Mouse (Mus musculus): ENCODE measurements around the gene Ypel4. TPM values are rescaled to one million over a fixed set of nuclear protein-coding genes. Genes with fewer than 3 reads are reported as not detected.

Ypel4 gene
- total RNA-seq, 2 experiments from 2014 or later = 0.20 to 0.23 TPM

DNA sequence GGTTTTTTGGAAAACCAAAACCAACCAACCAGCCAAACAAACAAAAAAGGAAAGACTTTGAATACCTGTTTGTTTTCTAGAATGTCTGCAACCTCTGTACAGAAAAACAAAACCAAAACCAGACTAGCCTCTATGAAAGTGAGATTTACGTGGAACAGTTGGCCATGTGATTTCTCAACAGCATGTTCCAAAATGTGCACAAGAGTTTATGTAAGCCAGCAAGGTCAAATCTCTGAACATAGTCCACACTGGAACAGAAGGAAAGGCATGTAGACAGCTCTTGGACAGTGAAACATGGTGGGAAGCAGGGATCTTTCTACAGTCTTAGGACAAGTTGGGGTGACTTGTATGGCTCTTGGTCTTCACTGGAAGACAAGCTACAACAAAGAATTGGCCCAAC is 28.0 kb downstream of the Ypel4 start:
- DNase-seq = no peak

DNA sequence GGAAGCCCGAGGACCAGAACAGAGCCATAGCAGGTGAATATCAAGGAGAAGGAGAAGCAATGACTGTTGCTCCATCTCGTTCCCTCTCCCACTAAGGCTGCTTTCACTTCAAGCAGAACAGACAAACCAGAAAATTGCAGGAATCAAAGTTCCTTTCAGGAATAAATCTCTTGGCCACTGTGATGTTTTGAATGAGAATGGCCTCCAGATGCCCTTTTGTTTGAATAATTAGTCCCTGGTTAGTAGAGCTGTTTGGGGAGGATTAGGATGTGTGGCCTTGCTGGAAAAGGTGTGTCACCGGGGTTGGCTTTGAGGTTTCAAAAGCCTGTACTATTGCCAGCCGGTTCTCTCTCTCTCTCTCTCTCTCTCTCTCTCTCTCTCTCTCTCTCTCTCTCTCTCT is 28.4 kb downstream of the Ypel4 start:
- no peak for DNase-seq

DNA sequence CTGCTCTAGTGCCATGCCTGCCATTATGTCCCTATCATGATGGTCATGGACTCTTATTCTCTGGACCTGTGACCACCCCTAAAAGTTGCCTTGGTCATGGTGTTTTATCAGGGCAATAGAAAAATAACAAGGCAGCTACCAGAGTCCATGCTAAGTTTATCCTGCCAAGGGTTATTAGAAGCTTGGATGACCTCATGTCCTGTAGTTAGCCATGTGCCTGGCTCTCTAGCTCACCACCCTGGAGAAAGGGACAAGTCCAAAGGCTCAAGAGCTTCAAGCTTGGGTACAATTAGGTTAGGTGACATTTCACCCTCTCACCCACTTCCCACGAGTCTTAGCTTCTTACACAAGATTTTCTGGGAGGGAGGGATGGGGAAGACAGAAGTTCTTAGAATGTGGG is 29.0 kb downstream of the Ypel4 start:
- DNase-seq = no peak

DNA sequence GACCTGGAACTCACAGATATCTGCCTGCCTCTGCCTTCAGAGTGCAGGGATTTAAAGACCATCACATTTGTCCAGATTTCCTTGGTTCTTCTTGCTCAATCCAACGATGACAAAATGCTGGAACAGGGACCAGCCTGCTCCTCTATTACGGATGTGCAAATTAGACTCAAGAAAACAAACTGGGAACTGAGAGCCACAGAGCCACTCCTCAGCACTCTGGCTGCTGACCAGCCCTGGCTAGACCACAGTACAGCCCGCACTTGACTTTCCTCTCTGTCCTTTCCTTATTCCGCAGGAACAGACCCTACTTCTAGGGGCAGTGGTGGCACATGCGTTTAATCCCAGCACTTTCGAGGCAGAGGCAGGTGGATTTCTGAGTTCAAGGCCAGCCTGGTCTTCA is 36.6 kb downstream of the Ypel4 start:
- DNase-seq = peak; percentile 74 to 79

DNA sequence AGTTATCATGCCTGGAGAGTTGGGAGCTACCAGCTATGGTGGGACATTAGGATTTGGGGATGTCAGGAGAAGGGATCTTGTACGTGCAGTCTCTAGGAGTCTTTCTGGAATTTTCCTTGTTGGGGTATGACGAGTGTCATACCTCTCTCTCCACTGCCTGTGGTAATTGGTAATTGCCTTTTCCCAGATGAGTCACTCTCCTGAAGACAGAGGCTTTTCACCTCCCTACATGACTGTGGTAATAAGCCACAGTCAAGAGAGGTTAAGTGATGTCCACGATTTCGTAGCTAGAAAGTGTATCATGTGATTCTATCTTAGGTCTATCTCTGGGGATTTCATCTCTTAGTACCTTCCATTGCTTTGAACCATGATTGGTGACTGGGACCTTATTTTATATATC is 38.6 kb downstream of the Ypel4 start:
- DNase-seq = no peak

DNA sequence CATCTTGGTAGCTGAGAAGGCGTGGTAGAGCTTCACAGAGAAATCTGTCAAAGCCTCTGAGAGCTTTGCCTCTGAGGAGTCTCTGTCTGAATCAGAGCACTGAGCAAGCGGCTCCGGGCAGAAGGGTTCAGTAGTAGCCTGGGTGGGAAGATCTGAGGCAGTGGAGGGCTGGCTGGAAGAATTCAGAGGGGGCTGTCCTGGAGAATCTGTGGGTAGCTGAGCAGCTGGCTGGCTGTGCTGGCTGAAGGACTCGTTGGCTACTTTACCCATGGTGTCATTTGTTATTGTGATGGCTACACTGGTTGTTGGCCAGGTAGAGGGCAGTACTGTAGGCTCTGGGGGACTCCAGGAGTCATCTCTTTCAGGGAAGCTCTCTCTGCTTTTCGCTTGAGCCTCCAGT is 39.3 kb downstream of the Ypel4 start:
- peak; percentile 16 to 30 for DNase-seq

DNA sequence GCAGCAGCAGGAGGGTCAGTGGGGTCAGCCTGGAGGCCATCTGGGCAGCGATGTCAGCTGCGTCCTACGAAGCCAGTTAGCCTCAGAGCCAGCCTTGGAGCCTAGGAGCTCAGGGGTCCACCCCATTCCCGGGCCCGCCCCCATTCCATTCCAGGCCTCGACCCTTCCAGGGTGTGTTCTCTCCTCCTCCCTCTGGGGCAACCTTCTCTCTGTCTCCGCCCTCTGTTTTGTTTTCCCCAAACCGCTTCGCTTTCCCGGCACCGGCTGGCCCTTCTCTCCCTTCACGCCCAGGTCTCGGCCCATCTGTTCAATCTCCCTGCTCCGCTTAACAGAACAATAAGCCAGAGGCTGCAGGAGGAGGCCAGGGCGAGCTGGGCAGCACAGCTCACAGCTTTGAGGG is 40.9 kb downstream of the Ypel4 start:
- peak; percentile 85 to 94 for DNase-seq

DNA sequence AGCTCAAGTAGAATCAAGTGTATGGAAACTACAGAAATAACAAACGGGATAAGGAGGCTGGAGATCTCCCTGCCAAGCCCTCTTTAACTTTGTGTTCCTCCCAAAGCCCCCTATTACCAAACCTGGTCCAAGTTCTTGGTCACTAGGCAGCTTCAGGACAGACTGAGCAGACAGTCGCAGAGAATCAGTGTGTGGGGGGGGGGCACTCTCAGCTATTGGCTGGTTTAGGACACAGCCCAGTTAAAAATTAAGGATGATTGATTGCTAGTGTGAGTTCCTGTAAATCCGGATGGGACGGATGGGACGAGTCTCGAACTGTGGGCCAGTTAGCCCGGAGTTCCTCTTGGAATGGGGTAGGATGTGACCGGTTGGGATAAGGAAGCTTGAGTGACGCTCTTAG is 41.4 kb downstream of the Ypel4 start, which contains the start of gene Serping1:
TSS of gene Serping1 (minus strand) at position 204 of the 400 bp plus-strand sequence.
- DNase-seq = peak; percentile 28 to 44

DNA sequence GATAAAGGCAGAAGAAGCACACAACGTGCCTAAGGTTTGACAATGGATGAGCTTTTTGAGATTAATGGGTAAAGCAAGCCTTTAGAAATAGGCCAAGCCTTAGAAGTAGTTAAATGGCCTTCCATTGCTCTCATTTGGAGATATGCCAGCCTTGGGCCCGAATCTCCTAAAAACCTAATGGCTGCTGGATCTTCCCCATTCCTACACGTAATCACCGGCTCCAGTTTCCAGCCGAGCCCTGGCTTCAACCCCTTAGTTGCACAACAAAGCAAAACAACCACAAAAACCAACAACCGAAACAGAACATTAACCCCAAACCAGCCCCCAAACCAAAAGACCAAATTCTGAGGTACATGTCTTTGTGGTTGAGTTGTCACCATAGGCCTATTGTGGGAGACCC is 41.8 kb downstream of the Ypel4 start:
- DNase-seq = peak; percentile 61 to 66

DNA sequence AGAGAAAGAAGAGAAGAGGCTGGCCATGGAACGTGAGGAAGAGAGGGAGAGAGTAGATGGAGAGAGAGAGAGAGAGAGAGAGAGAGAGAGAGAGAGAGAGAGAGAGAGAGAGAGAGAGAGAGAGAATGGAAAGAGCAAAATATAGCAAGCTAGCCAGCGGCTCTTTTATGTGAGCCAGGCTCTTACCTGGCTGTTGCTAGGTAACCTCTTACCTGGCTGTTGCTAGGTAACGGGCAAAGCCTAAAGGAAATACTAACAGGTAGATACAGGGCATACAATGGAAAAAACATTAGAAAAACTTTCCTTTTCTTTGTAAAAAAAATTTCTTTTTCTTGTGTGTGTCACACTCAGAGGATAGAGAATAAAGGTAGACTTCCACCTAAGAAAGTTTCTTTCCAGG is 43.8 kb downstream of the Ypel4 start:
- DNase-seq = no peak

DNA sequence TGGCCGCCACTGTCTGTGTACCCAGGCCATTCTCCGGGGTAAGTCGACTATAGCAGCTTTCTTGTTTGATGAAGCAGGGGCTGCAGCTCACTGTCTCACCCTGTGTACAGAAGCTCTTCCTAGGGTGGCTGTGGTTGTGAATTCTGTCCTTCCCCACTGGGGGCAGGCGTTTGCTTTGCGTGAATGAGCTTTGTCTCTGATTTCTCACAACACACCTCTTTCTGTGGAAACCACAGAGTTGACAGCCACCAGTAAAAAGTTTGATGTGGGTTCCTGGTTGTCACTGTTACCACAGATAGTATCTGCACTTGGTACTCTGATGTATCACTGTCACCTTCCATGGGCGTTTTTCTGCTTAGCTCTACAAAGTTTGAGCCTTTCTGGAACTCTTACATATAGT is 45.4 kb downstream of the Ypel4 start:
- peak; percentile 19 to 24 for DNase-seq

DNA sequence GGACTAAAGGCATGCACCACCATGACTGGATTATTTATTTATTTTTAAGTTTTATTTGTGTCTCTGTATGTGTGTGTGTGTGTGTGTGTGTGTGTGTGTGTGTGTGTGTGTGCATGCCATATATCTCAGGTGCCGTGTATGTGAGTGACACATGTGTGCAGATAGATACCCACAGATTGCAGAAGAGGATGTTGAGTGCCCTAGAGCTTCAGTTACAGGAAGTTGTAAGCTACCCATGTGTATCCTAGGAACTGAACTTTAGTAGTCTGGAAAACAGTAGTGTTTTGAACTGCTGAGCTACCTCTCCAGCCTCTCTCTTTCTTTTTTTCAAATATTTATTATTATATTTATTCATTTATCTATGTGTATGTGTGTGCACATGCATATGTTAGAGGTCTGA is 49.5 kb downstream of the Ypel4 start:
- DNase-seq = no peak

DNA sequence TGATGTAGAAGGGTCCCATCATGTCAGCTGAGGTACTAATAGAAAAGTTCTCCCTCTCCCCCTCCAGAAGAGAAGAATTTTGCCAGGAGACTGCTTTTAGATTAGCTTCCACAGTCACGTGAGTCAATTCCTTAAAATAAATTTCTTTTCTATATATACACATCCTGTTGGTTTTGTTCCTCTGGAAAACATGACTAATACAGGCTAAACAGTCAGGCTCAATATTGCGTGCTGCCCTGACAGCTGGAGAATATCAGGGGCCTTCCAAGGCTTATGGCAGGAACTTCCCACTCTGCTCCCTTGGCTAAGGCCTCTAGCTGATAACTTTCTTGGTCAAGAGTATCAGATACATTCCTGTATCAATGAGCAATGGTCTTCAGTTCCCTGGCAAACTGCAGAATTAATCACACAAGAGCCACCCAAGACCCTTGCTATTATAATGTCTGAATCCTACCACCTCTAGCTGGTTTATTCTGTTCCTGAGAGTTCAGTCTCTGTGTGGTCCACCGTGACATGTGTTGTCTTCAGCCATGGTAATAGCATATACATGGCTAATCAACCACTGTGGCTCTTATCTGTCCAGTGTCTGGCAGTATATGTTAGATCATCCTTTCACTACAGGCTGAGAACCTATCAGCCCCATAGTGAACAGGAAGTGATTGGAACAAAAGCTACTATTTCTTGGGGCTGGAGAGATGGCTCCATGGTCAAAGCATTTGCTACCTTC is 50.1 kb downstream of the Ypel4 start:
- peak; percentile 58 to 67 for DNase-seq

Small RNA genes within 50 kb of the gene (microRNA-seq; reads per million reads assigned to microRNA genes)
- 2,444 to 2,770 reads per million in 2 experiments for gene Mir130a

Other genes starting within 250 kb of the Ypel4 start
- 10 to 100 TPM; 53.6 to 63.9 TPM for gene Ctnnd1, start 83.3 kb upstream of the Ypel4 start, total RNA-seq (2021)
- not detected for gene Btbd18, start 75.0 kb upstream of the Ypel4 start, total RNA-seq (2021)
- 10 to 100 TPM; 22.7 to 29.2 TPM for gene Selenoh, start 63.3 kb upstream of the Ypel4 start, total RNA-seq (2021)
- 10 to 100 TPM in 1 of 2 experiments, 1 to 10 TPM in 1; 5.4 to 10.0 TPM for gene Gm28635, start 56.0 kb upstream of the Ypel4 start, total RNA-seq (2021)
- 10 to 100 TPM; 14.7 to 15.2 TPM for gene Med19, start 55.7 kb upstream of the Ypel4 start, total RNA-seq (2021)
- gene Tmx2, start 54.9 kb upstream of the Ypel4 start, total RNA-seq (2021) = 100 to 1,000 TPM; 114 to 150 TPM
- 10 to 100 TPM; 63.2 to 64.3 TPM for gene Zdhhc5, start 18.9 kb upstream of the Ypel4 start, total RNA-seq (2021)
- 1 to 10 TPM; 4.3 to 4.4 TPM for gene Clp1, start 6.7 kb upstream of the Ypel4 start, total RNA-seq (2021)
- 1 to 10 TPM in 1 of 2 experiments, under 1 TPM in 1; 0.98 to 1.7 TPM for gene Gm19426, start 9.6 kb downstream of the Ypel4 start, total RNA-seq (2021)
- 10 to 100 TPM; 64.0 to 71.6 TPM for gene Serping1, start 41.4 kb downstream of the Ypel4 start, total RNA-seq (2021)
- gene Ube2l6, start 64.8 kb downstream of the Ypel4 start, total RNA-seq (2021) = 10 to 100 TPM; 30.0 to 33.2 TPM
- gene Smtnl1, start 88.6 kb downstream of the Ypel4 start, total RNA-seq (2021) = not detected
- 100 to 1,000 TPM; 109 to 146 TPM for gene Timm10, start 92.9 kb downstream of the Ypel4 start, total RNA-seq (2021)
- gene Slc43a1, start 104.8 kb downstream of the Ypel4 start, total RNA-seq (2021) = 1 to 10 TPM; 2.6 to 3.3 TPM
- 1 to 10 TPM; 3.0 to 3.5 TPM for gene Rtn4rl2, start 152.7 kb downstream of the Ypel4 start, total RNA-seq (2021)
- 10 to 100 TPM; 65.4 to 72.8 TPM for gene Slc43a3, start 202.5 kb downstream of the Ypel4 start, total RNA-seq (2021)
- not detected for gene Prg2, start 246.4 kb downstream of the Ypel4 start, total RNA-seq (2021)